Comparison of ENCODE assay signal across 32 mouse cellular contexts in genomic region chr15:89432946-89433345, GRCm38 (mm10). TPM values are rescaled to one million over a fixed set of nuclear protein-coding genes. Genes with fewer than 3 reads are reported as not detected.
DNase-seq lines count a peak whose midpoint lies in the region; TF ChIP-seq lines count a peak whose summit lies in the region.
"Had no signal": no experiment of that assay in that cellular context is flagged by ENCODE, and none has a peak within 500 bp of the region (broad histone marks: within the 10 kb centered on the region; RNA-seq: fewer than 3 reads in every experiment).

No protein-coding gene starts in this region.

- DNase-seq in cerebellum, adult 2 months: peak; percentile 57 to 83
- no peak for DNase-seq in cerebellum, postnatal 4 days (ENCODE audit: low spot score in 2 of 2)
- DNase-seq in brain, adult 2 months (ENCODE audit: low read depth, low spot score): peak; percentile 82
- DNase-seq in cerebellum, adult 9-11 months: peak; percentile 71
- peak; percentile 36 for DNase-seq in retina, embryonic 14.5 days (ENCODE audit: low spot score)
- DNase-seq in layer of hippocampus, postnatal 14 days (ENCODE audit: low spot score in 2 of 2): no peak
- DNase-seq in hindbrain, embryonic 10.5 days (ENCODE audit: low spot score): no peak
- DNase-seq: adrenal gland, postnatal 14 days; gastrocnemius, postnatal 36 days; heart, adult 2 months; heart, postnatal 14 days; kidney, postnatal 25 days; right cerebral cortex, postnatal 14 days had no signal

- 21% methylated on average over 4 of the region's 4 CpGs for WGBS in cerebellum, adult 2 months
- WGBS in hindbrain, embryonic 10.5 days: 80% methylated on average over 4 of the region's 4 CpGs

- peaks cover 6% of the 10 kb centered on the region; the same call in 1 of the 2 replicates for H3K4me1 ChIP-seq in cerebellum, adult 2 months (ENCODE audit: control insufficient read depth, insufficient read depth, low read length)
- H3K4me1 ChIP-seq in hindbrain, embryonic 10.5 days (replicated peaks): peaks cover 22% of the 10 kb centered on the region

- peaks cover 4% of the 10 kb centered on the region; the same call in 1 of the 2 replicates for H3K36me3 ChIP-seq in hindbrain, embryonic 10.5 days
- H3K36me3 ChIP-seq: hindbrain, embryonic 12.5 days; lung, embryonic 15.5 days; neural tube, embryonic 12.5 days had no signal

- H3K27me3 ChIP-seq in cerebellum, adult 2 months (ENCODE audit: control insufficient read depth, insufficient read depth, low read length): no peaks in the 10 kb centered on the region
- no peaks in the 10 kb centered on the region for H3K27me3 ChIP-seq in hindbrain, embryonic 10.5 days (ENCODE audit: insufficient read depth, poor library complexity, severe bottlenecking)
- H3K27me3 ChIP-seq: hindbrain, embryonic 12.5 days; intestine, embryonic 15.5 days; limb, embryonic 12.5 days; lung, embryonic 15.5 days; neural tube, embryonic 12.5 days; Patski had no signal

- TF ChIP-seq POLR2A in cerebellum, adult 2 months (IDR thresholded peaks at IDR 0.05; ENCODE audit: borderline replicate concordance, insufficient read depth, low read length): no peak

- peak overlapping the region; percentile 76 for H3K27ac ChIP-seq in cerebellum, adult 2 months (ENCODE audit: insufficient read depth, low read length)
- no peak overlapping the region for H3K27ac ChIP-seq in hindbrain, embryonic 10.5 days
- H3K27ac ChIP-seq: heart, adult 2 months; hindbrain, embryonic 12.5 days; hindbrain, postnatal 0 days; intestine, embryonic 15.5 days; left cerebral cortex, adult 2 months; limb, embryonic 12.5 days; lung, embryonic 15.5 days; midbrain, embryonic 10.5 days; neural tube, embryonic 12.5 days had no signal

- TF ChIP-seq CTCF in cerebellum, adult 2 months (IDR thresholded peaks at IDR 0.05; ENCODE audit: borderline replicate concordance, insufficient read depth, low read depth, low read length): no peak

- H3K4me3 ChIP-seq in cerebellum, adult 2 months (replicated peaks; ENCODE audit: insufficient read depth, low read depth, low read length): no peak overlapping the region
- H3K4me3 ChIP-seq in hindbrain, embryonic 10.5 days: no peak overlapping the region
- H3K4me3 ChIP-seq: heart, adult 2 months; hindbrain, embryonic 12.5 days; intestine, embryonic 15.5 days; left cerebral cortex, adult 2 months; limb, embryonic 12.5 days; lung, embryonic 15.5 days; midbrain, embryonic 10.5 days; myocyte; neural tube, embryonic 12.5 days had no signal

- no peaks in the 10 kb centered on the region for H3K9me3 ChIP-seq in hindbrain, embryonic 10.5 days
- H3K9me3 ChIP-seq: hindbrain, embryonic 12.5 days; intestine, embryonic 15.5 days; limb, embryonic 12.5 days; lung, embryonic 15.5 days; midbrain, embryonic 10.5 days; neural tube, embryonic 12.5 days had no signal

RNA-seq across cellular contexts. Expression of gene Chkb, which starts 3.2 kb away (rescaled TPM):
- 101 and 102 TPM in 2 replicates for polyA plus RNA-seq in cerebellum, adult 2 months (2012; rRNA removed)
- total RNA-seq in layer of hippocampus, postnatal 14 days (2021): 10 to 100 TPM; 44.3 to 50.0 TPM
- 50.9 and 64.1 TPM in 2 replicates for polyA plus RNA-seq in hindbrain, embryonic 10.5 days (2016; fragmentation: Nextera tagmentation; extraction: Ambion mirVana)

RNA-seq across cellular contexts. Expression of gene Gm44502, which starts 3.5 kb away (rescaled TPM):
- polyA plus RNA-seq in cerebellum, adult 2 months (2012; rRNA removed): 0.15 and 0.51 TPM in 2 replicates
- not detected for total RNA-seq in layer of hippocampus, postnatal 14 days (2021)
- polyA plus RNA-seq in hindbrain, embryonic 10.5 days (2016; fragmentation: Nextera tagmentation; extraction: Ambion mirVana): not detected in 2 replicates
- total RNA-seq: layer of hippocampus, postnatal 10 days; left cerebral cortex, adult 2 months; liver, adult 2 months; MEL had no signal
- polyA plus RNA-seq: embryonic facial prominence, embryonic 11.5 days; forebrain, embryonic 14.5 days; hindbrain, embryonic 12.5 days; hindbrain, postnatal 0 days; intestine, embryonic 15.5 days; kidney, embryonic 14.5 days; limb, embryonic 12.5 days; lung, embryonic 15.5 days; midbrain, embryonic 10.5 days; midbrain, embryonic 16.5 days; neural tube, embryonic 12.5 days; Patski; stomach, embryonic 14.5 days had no signal

RNA-seq across cellular contexts. Expression of gene C730034F03Rik, which starts 3.6 kb away (rescaled TPM):
- 4.2 and 4.7 TPM in 2 replicates for polyA plus RNA-seq in cerebellum, adult 2 months (2012; rRNA removed)
- 1 to 10 TPM; 2.7 to 2.9 TPM for total RNA-seq in layer of hippocampus, postnatal 14 days (2021)
- 3.8 and 6.5 TPM in 2 replicates for polyA plus RNA-seq in hindbrain, embryonic 10.5 days (2016; fragmentation: Nextera tagmentation; extraction: Ambion mirVana)

RNA-seq across cellular contexts. Expression of gene Cpt1b, which starts 7.3 kb away (rescaled TPM):
- 7.8 and 8.2 TPM in 2 replicates for polyA plus RNA-seq in cerebellum, adult 2 months (2012; rRNA removed)
- total RNA-seq in layer of hippocampus, postnatal 14 days (2021): 1 to 10 TPM; 2.1 to 3.1 TPM
- polyA plus RNA-seq in hindbrain, embryonic 10.5 days (2016; fragmentation: Nextera tagmentation; extraction: Ambion mirVana): 0.82 and 1.5 TPM in 2 replicates

RNA-seq across cellular contexts. Expression of gene Mapk8ip2, which starts 20.8 kb away (rescaled TPM):
- 192 and 195 TPM in 2 replicates for polyA plus RNA-seq in cerebellum, adult 2 months (2012; rRNA removed)
- 100 to 1,000 TPM; 195 to 198 TPM for total RNA-seq in layer of hippocampus, postnatal 14 days (2021)
- polyA plus RNA-seq in hindbrain, embryonic 10.5 days (2016; fragmentation: Nextera tagmentation; extraction: Ambion mirVana): 22.2 and 40.3 TPM in 2 replicates
- total RNA-seq: liver, adult 2 months; megakaryocyte progenitor cell, adult 5-6 weeks had no signal

Comparison
In these comparisons a context has a peak if more than half of its experiments do, and no peak if none do; other contexts are left out.
1. DNase-seq: peak in cerebellum, adult 2 months (2 of 2), brain, adult 2 months (single experiment), cerebellum, adult 9-11 months (single experiment) and retina, embryonic 14.5 days (single experiment); none in cerebellum, postnatal 4 days (0 of 2), layer of hippocampus, postnatal 14 days (0 of 2) and hindbrain, embryonic 10.5 days (single experiment).